Mouse (Mus musculus) NIH3T3 (cell line): Measurements from ENCODE around the gene Gm17651.

Source experiments
- DNase-seq: peaks from one replicate; pipeline ENCODE4 v3.0.0-alpha.2; 2012; ENCODE audit warnings: low read depth

Gm17651 gene

GRCm38 (mm10) chr3:97674644-97675110 lies at the start of gene Gm17651:
Gene Gm17651, minus strand, starts transcription at chr3:97674694.
- DNase-seq, result peak; percentile 54

DNA sequence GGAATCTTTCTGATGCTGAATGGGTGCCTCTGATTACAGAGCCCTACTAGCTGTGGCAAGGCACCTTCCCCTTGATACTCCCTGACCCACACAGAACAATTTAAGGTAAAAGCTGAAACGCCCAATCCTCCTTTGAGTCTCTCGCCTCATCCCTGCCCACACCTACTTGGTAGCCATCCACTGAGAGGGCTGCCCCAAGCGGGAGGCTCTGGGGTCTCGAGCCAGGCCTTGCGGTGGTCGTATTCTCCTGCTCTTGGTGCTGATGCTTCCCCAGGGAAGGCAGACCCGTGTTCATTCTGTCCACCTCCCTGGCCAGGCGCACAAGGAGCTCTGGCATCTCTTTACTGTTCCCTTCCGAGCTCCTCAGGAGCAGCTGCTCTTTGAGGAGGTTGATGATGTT lies 44.6 kb upstream of the Gm17651 start:
- no peak for DNase-seq

DNA sequence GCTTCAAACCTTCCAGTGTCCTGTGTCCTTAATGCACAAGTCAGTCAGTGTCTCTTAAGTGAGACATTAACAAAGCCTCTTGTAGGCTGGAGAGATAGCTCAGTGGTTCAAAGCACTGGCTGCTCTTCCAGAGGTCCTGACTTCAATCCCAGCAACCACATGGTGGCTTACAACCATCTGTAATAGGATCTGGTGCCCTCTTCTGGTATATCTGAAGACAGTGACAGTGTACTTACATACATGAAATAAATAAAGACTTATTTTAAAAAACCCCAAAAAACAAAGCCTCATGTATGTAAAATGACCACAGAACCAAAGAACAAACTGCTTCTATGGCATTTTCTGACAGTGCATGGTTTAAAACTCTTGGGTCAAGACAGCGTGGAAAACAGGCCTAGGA lies 41.4 kb upstream of the Gm17651 start:
- DNase-seq, result no peak

DNA sequence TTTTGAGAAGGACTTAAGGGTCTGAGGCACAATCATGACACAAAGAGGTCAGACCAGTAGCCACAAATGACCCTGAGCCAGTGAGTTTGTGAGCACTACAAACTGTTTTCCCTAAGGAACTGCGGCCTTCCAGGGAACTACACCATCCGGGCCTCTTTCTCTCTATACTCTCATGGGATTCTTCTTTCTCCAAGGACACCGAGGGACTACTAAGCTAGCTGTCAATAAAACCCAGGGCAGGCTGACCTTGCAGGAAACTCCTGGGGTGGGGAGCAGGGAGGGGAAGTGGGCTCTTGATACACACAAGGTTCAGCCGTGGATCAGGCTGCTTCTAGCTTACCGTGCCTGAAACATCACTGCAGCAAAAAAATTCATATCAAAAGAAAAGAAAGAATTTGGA lies 36.4 kb upstream of the Gm17651 start:
- DNase-seq, result no peak

GRCm38 (mm10) chr3:97710134-97710533 lies 35.6 kb upstream of the Gm17651 start:
- no peak for DNase-seq

DNA sequence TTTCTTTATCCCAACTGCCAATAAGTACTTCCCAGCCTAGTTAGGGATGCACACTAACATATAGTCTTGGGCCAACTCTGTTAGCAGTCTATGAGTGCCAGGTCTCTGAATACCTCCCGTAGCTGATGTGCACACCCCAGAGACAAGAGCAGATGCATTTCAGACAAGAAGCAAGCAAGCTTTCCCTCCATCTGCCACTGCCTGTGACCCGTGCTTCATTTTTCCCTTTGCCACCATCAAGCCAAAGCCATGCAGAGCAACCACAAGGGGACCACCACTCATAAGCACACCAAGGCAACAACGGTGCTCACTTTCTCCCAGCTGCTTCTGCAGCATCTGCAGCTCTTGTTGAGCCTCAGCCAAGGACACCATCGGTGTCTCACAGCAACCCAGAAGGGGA lies 32.1 kb upstream of the Gm17651 start:
- DNase-seq, result no peak

GRCm38 (mm10) chr3:97705508-97705907 lies 31.0 kb upstream of the Gm17651 start:
- no peak for DNase-seq

GRCm38 (mm10) chr3:97702448-97703080 lies 28.1 kb upstream of the Gm17651 start:
- no peak for DNase-seq

GRCm38 (mm10) chr3:97701198-97701597 lies 26.7 kb upstream of the Gm17651 start:
- no peak for DNase-seq

GRCm38 (mm10) chr3:97699061-97699460 lies 24.6 kb upstream of the Gm17651 start:
- DNase-seq, result no peak

DNA sequence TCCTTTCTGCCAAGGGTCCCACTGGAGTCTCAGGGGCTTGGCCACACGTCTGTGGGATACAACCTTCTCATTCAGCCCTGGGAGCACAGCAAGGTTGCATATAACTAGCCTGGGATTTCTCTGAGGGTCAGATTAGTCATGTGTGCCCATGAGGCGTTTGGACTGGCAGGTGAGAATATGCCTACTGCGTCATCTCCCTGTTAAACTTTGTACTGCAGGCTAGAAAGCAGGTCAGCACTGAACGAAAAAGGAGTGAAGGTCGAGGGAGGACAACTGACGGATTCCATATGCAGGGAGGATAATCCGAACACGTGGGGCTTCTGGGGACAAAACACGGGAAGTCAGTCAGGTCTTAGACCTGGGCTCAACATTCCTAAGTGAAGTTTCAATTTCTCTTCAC lies 22.8 kb upstream of the Gm17651 start:
- DNase-seq, result no peak

DNA sequence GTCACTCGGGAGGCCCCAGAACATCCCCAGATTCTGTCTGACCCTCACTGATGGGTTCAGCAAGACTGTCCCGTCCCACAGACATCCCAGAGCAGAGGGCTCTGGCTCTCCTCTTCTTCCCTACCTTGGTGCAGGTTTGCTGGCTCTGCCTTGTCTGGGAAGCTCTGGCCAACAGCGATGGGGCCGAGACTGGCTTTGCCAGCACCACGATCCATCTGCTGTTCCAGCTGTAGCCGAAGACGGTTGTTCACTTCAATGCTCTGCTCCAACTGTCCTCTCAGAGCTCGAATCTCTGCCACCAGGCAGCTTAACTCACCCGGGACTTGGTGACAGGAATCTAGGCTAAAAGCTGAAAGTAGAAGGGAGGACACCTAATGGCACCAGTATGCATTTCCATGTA lies 22.4 kb upstream of the Gm17651 start:
- DNase-seq, result no peak

- DNase-seq, result no peak
Observed at GRCm38 (mm10) chr3:97693806-97694205, 19.3 kb upstream of the Gm17651 start.

DNA sequence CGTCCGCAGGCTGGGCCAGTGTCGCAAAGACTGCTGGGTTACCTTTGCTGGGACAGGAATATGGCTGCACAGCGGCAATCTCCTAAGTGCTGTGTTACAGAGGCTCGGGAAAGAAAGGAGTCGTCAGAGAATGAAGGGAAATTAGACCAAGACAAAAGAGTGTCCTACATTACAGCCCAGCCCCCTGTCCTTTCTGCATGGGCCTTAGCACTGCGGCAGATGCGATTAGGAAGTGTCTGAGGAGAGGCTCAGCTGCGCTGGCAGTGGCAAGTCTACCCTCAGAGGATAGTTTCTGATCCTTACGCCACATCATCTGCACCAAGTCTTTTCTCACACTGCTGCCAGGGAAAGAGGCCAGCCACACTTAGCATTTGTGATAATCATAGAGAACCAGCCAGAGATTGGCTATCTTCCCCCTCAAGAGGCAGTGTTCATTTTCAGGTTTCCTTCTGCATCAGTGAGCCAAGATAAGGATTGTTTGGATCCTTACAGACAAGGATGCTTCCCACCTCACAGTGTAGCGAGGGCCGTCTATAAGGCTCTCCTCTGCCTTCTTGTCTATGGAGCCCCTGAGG lies 17.0 kb upstream of the Gm17651 start:
- DNase-seq, result no peak

GRCm38 (mm10) chr3:97690590-97690989 lies 16.1 kb upstream of the Gm17651 start:
- no peak for DNase-seq

DNA sequence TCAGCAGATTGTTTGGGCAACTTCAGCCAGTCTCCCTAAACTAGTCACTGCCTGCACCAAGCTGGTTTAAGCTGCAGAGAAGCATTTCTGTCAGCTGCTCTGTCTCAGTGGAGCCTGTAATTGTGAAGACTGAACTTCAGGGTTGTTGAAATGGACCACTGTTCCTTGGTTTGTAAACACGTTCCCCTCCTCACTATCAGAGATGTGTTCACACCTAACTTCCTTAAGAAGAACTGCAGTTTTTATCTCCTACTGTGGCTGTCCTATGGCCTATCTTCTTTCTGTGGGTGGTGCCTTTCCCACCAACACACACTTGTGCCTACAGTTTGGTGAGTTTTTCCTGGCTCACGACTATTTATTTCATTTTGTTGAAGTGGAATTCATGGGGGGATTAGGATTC lies 14.8 kb upstream of the Gm17651 start:
- DNase-seq, result no peak

DNA sequence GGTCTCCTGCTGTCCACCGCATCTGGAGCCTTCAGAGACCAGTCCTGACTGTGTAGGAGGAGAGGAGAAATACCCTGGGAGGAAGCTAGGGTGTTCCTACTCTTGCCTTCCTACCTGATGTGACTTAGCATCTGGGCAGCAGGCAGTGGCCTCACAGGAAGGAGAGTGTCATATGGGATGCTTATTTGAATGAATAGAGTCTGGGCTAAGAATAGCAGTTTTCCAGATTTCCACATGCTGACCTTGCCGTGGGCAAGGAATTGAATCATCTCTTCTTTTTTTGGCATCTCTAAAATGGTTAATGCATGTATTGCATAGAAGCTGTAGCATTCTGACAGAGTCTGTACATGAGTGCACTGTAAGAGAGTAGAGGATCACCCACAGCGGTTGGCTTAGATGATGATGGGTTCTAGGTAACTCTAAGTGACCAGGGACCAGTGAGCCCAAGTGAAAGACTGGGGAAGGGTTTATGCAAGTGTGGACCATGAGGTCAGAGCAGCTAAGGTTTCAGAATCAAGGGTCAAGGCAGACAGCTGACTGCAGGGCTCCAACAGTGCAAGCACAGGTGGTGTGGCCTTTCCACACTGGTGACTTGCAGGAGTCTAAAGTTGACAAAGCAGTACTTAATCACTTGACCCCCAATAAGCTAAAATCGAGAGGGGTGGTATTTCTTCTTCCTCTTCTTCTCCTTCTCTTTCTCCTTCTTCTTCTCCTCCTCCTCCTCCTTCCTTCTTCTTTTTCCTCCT lies 12.1 kb upstream of the Gm17651 start:
- peak; percentile 19 for DNase-seq

DNA sequence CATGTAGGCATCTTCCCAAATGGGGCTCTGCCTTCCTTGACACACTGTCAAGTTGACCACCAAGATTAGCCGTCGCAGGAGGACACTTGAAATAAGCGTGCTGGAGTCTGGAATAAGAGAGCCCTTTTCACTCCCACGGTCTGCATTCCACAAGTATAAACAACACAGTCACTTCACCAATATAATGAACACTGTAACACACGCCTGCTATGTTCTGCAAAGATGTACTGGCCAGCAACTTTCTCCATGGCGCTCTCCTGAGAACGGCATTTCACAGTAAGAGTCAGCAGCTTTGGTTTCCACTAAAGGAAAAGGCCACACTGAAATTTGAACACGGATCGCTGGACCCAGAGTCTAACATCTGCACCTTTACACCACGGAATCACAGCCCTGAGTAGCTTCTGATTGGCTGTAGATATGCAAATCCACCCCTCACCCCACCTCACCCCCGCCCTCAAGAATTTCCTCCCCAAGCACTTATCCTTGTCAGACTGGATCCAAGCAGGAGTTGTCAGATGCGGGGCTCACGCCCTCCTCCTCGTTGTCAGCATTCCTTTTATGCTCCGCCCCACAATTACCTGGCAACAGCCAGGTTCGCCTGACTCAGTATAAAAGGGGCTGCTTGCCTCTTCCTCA lies 9.2 kb upstream of the Gm17651 start:
- DNase-seq, result peak; percentile 4

- DNase-seq, result no peak
Observed at GRCm38 (mm10) chr3:97682576-97682975, 8.1 kb upstream of the Gm17651 start.

DNA sequence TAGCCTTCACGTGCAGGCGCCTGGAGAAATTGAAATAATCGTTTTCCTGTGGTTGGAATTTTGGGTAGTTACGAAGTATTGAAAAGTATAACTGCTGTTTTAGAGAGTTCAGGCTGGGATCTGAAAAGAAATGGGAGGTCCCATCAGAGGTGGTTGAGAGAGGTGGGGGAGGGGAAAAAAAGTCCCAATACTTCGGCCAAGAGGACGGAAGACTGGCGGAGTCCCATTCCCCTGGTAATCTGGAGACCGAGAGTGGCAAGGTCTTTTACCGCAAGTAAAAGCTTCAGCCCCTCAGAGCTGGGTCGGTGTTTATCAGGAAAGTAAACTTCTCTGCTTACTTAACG lies 7.6 kb upstream of the Gm17651 start:
- no peak for DNase-seq

GRCm38 (mm10) chr3:97681321-97682158 lies 7.0 kb upstream of the Gm17651 start:
- peak; percentile 77 for DNase-seq
